19 mouse cellular contexts compared by ENCODE assay signal in genomic region chr13:99099226-99099625, GRCm38 (mm10).
A peak's percentile ranks its signal among the peaks of the same experiment; 100 is the strongest.
DNase-seq lines count a peak whose midpoint lies in the region; ATAC-seq and TF ChIP-seq lines count a peak whose summit lies in the region.
"Had no signal": no experiment of that assay in that cellular context is flagged by ENCODE, and none has a peak within 500 bp of the region (broad histone marks: within the 10 kb centered on the region; RNA-seq: fewer than 3 reads in every experiment).

No protein-coding gene starts in this region.

- DNase-seq in hindbrain, embryonic 14.5 days (ENCODE audit: low spot score) = no peak
- peak; percentile 16 for DNase-seq in right cerebral cortex, postnatal 4 days
- DNase-seq in right cerebral cortex, postnatal 10 days (ENCODE audit: low spot score in 2 of 2) = no peak
- DNase-seq in thymus, adult 2 months = no peak
- no peak for DNase-seq in lung, postnatal 14 days
- DNase-seq: adrenal gland, postnatal 10 days; cerebellum, adult 11-12 months; cerebellum, postnatal 25 days; kidney, adult 8-10 months; kidney, postnatal 36 days; liver, postnatal 0 days had no signal

- peaks cover 25% of the 10 kb centered on the region for H3K4me1 ChIP-seq in hindbrain, embryonic 13.5 days (replicated peaks)
- peaks cover 19% of the 10 kb centered on the region for H3K4me1 ChIP-seq in hindbrain, embryonic 14.5 days (replicated peaks; ENCODE audit: control insufficient read depth, insufficient read depth, low read length)
- peaks cover 12% of the 10 kb centered on the region for H3K4me1 ChIP-seq in cortical plate, adult 2 months (ENCODE audit: control insufficient read depth, insufficient read depth, low read length)
- H3K4me1 ChIP-seq in olfactory bulb, adult 2 months (ENCODE audit: control insufficient read depth, insufficient read depth, low read length) = peaks cover 11% of the 10 kb centered on the region
- peaks cover 2% of the 10 kb centered on the region; the same call in 1 of the 2 replicates for H3K4me1 ChIP-seq in thymus, adult 2 months (replicated peaks; ENCODE audit: control insufficient read depth, insufficient read depth, low read length)
- H3K4me1 ChIP-seq: limb, embryonic 15.5 days had no signal

- peak overlapping the region; percentile 53; the same call in 1 of the 2 replicates for H3K27ac ChIP-seq in hindbrain, embryonic 13.5 days
- no peak overlapping the region for H3K27ac ChIP-seq in hindbrain, embryonic 14.5 days
- H3K27ac ChIP-seq in cortical plate, adult 2 months (ENCODE audit: insufficient read depth, low read length) = peak overlapping the region; percentile 11
- peak overlapping the region; percentile 74; the same call in 1 of the 2 replicates for H3K27ac ChIP-seq in olfactory bulb, adult 2 months (ENCODE audit: insufficient read depth, low read depth, low read length)
- no peak overlapping the region for H3K27ac ChIP-seq in thymus, adult 2 months (ENCODE audit: control insufficient read depth, insufficient read depth, low read length)
- H3K27ac ChIP-seq: limb, embryonic 15.5 days; neural tube, embryonic 12.5 days had no signal

- H3K27me3 ChIP-seq in hindbrain, embryonic 13.5 days = no peaks in the 10 kb centered on the region
- H3K27me3 ChIP-seq in hindbrain, embryonic 14.5 days (ENCODE audit: control insufficient read depth, insufficient read depth, low read length) = no peaks in the 10 kb centered on the region
- H3K27me3 ChIP-seq in thymus, adult 2 months (ENCODE audit: control insufficient read depth, insufficient read depth, low read length) = no peaks in the 10 kb centered on the region
- H3K27me3 ChIP-seq: forebrain, embryonic 12.5 days; limb, embryonic 15.5 days; midbrain, embryonic 12.5 days; neural tube, embryonic 12.5 days had no signal

- H3K4me3 ChIP-seq in hindbrain, embryonic 13.5 days = no peak overlapping the region
- no peak overlapping the region for H3K4me3 ChIP-seq in hindbrain, embryonic 14.5 days (replicated peaks; ENCODE audit: low read length)
- no peak overlapping the region for H3K4me3 ChIP-seq in cortical plate, adult 2 months (ENCODE audit: insufficient read depth, low read length)
- H3K4me3 ChIP-seq in olfactory bulb, adult 2 months (ENCODE audit: insufficient read depth, low read depth, low read length) = no peak overlapping the region
- no peak overlapping the region for H3K4me3 ChIP-seq in thymus, adult 2 months (ENCODE audit: control insufficient read depth, insufficient read depth, low read length)
- H3K4me3 ChIP-seq: forebrain, embryonic 12.5 days; limb, embryonic 15.5 days; midbrain, embryonic 12.5 days; neural tube, embryonic 12.5 days had no signal

- TF ChIP-seq POLR2A in cortical plate, adult 2 months (IDR thresholded peaks at IDR 0.05; ENCODE audit: extremely low read depth, insufficient read depth, low read length) = no peak
- TF ChIP-seq POLR2A in olfactory bulb, adult 2 months (IDR thresholded peaks at IDR 0.05; ENCODE audit: insufficient read depth, low read depth, low read length) = no peak
- TF ChIP-seq POLR2A in thymus, adult 2 months (IDR thresholded peaks at IDR 0.05; ENCODE audit: control insufficient read depth, extremely low read depth, insufficient read depth, low read length, poor library complexity) = no peak

- no peaks in the 10 kb centered on the region for H3K36me3 ChIP-seq in hindbrain, embryonic 13.5 days
- H3K36me3 ChIP-seq in hindbrain, embryonic 14.5 days (replicated peaks; ENCODE audit: control insufficient read depth, insufficient read depth) = no peaks in the 10 kb centered on the region
- H3K36me3 ChIP-seq in thymus, adult 2 months (ENCODE audit: control insufficient read depth, insufficient read depth, low read length) = no peaks in the 10 kb centered on the region
- H3K36me3 ChIP-seq: forebrain, embryonic 12.5 days; G1E; limb, embryonic 15.5 days; midbrain, embryonic 12.5 days; neural tube, embryonic 12.5 days had no signal

- H3K4me2 ChIP-seq in hindbrain, embryonic 13.5 days = no peak overlapping the region
- no peak overlapping the region for H3K4me2 ChIP-seq in hindbrain, embryonic 14.5 days (replicated peaks)
- H3K4me2 ChIP-seq: forebrain, embryonic 12.5 days; limb, embryonic 15.5 days had no signal

- no peak for TF ChIP-seq CTCF in cortical plate, adult 2 months (IDR thresholded peaks at IDR 0.05; ENCODE audit: extremely low read depth, insufficient read depth, low read length)
- no peak for TF ChIP-seq CTCF in olfactory bulb, adult 2 months (IDR thresholded peaks at IDR 0.05; ENCODE audit: insufficient read depth, low read depth, low read length)
- TF ChIP-seq CTCF in thymus, adult 2 months (IDR thresholded peaks at IDR 0.05; ENCODE audit: borderline replicate concordance, control insufficient read depth, extremely low read depth, insufficient read depth, low read length, poor library complexity) = no peak

- H3K9ac ChIP-seq in hindbrain, embryonic 13.5 days = no peak overlapping the region
- H3K9ac ChIP-seq in hindbrain, embryonic 14.5 days = no peak overlapping the region
- H3K9ac ChIP-seq: forebrain, embryonic 12.5 days; limb, embryonic 15.5 days; liver, postnatal 0 days; midbrain, embryonic 12.5 days; neural tube, embryonic 12.5 days had no signal

- WGBS in hindbrain, embryonic 13.5 days = 89% methylated on average over 7 of the region's 7 CpGs
- WGBS in hindbrain, embryonic 14.5 days = 85% methylated on average over 7 of the region's 7 CpGs
- 88% methylated on average over 7 of the region's 7 CpGs for WGBS in olfactory bulb, adult 2 months
- WGBS in thymus, adult 2 months = 93% methylated on average over 7 of the region's 7 CpGs

- no peak for ATAC-seq in hindbrain, embryonic 13.5 days (ENCODE audit: low FRiP score)
- no peak for ATAC-seq in hindbrain, embryonic 14.5 days (ENCODE audit: low FRiP score)
- ATAC-seq: liver, postnatal 0 days had no signal

- H3K9me3 ChIP-seq in hindbrain, embryonic 13.5 days = no peaks in the 10 kb centered on the region
- no peaks in the 10 kb centered on the region for H3K9me3 ChIP-seq in hindbrain, embryonic 14.5 days (ENCODE audit: control insufficient read depth, low read length)
- H3K9me3 ChIP-seq: forebrain, embryonic 12.5 days; G1E; limb, embryonic 15.5 days; midbrain, embryonic 12.5 days; neural tube, embryonic 12.5 days had no signal

Comparison
In these comparisons a context has a peak if more than half of its experiments do, and no peak if none do; other contexts are left out.
1. H3K27ac ChIP-seq: peak in hindbrain, embryonic 13.5 days (single experiment), cortical plate, adult 2 months (single experiment) and olfactory bulb, adult 2 months (single experiment); none in hindbrain, embryonic 14.5 days (single experiment) and thymus, adult 2 months (single experiment).